Mouse (Mus musculus) Patski (cell line): ENCODE results near the gene Gnat2. TPM values are rescaled to one million over a fixed set of nuclear protein-coding genes. Genes with fewer than 3 reads are reported as not detected.

ENCODE experiments used
- ATAC-seq: fragments of 100-300 bp; one replicate; pipeline ENCODE4 v1.8.0; 2021
- CTCF ChIA-PET: fragments of 350-600 bp; sonication (Branson Sonifier 250); formaldehyde crosslinking; loops from one replicate; lab custom pipeline; 2022; ENCODE audit warnings: inconsistent platforms; lab: Charles Lee
- POLR2A ChIA-PET: fragments of 350-600 bp; sonication (Branson Sonifier 250); formaldehyde crosslinking; loops from one replicate; lab custom pipeline; 2022; ENCODE audit warnings: antibody characterized with exemption, inconsistent platforms; lab: Charles Lee
- DNase-seq: peaks from one replicate; pipeline ENCODE4 v3.0.0-alpha.2; 2011; ENCODE audit warnings: low read depth, low spot score
- H3K27me3 ChIP-seq: fragments of 371-371 bp; one replicate; pipeline ENCODE4 v1.5.1; 2021
- CTCF ChIP-seq: fragments of 100-300 bp; IDR thresholded peaks from one replicate; pipeline ENCODE4 v1.5.1; 2021
- in situ Hi-C: fragments of 300-500 bp; cut with MboI; formaldehyde crosslinking; loops from 3 replicates; pipeline ENCODE4 v1.11.1; 2018; ENCODE audit warnings: low pct_unique_long_range_greater_than_20kb, mixed read lengths
- polyA plus RNA-seq: library from polyadenylated mRNA; unstranded; gene quantifications from one replicate; pipeline ENCODE4 v1.2.3, GENCODE M21; 2021

Gnat2 gene
- polyA plus RNA-seq, 1 experiment from 2014 or later, result 2.7 TPM

DNA sequence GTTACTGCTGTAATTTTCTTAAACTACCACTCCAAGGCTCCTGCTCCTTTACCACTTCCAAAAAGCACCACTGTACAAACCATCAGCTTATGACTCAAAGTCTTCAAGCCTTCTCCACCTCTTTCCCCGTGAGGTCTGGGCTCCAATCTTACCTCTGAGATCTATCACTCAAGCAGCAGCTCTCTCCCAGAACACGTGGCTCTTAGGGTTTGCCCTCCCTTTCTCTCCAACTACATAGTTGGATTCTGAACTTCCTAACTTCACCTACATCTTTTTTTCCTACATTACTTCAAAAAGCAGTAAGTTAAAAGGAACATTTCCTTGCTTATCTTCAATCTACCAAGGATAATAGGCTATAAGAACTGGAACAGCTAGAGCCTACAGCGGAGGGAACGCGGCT is 35.9 kb downstream of the Gnat2 start:
- ATAC-seq (no peak), DNase-seq (no peak)
- POLR2A ChIA-PET, result interaction anchor here (0.8 kb wide), 1 partner anchor 15 kb away, joined by 3 read pairs; no protein-coding TSS in a partner anchor
- in situ Hi-C loops, result no loop called here
- TF ChIP-seq CTCF, result no peak
- no peaks in the 10 kb centered on the region for H3K27me3 ChIP-seq
- CTCF ChIA-PET, result interaction anchor here (0.9 to 2.0 kb wide), 3 partner anchors 10 to 18 kb away, joined by 3 to 5 read pairs (median 4); no protein-coding TSS in a partner anchor

GRCm38 (mm10) chr3:108129367-108129766 is 36.8 kb downstream of the Gnat2 start:
- POLR2A ChIA-PET, result interaction anchor here (1.7 kb wide), 1 partner anchor 16 kb away, joined by 8 read pairs; the partner anchor contains the start of gene Gnai3
- in situ Hi-C loops, result no loop called here
- DNase-seq (no peak), ATAC-seq (no peak)
- H3K27me3 ChIP-seq, result no peaks in the 10 kb centered on the region
- CTCF ChIA-PET, result interaction anchor here (1.0 to 2.0 kb wide), 6 partner anchors 10 to 33 kb away, joined by 3 to 6 read pairs (median 4); no protein-coding TSS in a partner anchor
- TF ChIP-seq CTCF, result no peak

DNA sequence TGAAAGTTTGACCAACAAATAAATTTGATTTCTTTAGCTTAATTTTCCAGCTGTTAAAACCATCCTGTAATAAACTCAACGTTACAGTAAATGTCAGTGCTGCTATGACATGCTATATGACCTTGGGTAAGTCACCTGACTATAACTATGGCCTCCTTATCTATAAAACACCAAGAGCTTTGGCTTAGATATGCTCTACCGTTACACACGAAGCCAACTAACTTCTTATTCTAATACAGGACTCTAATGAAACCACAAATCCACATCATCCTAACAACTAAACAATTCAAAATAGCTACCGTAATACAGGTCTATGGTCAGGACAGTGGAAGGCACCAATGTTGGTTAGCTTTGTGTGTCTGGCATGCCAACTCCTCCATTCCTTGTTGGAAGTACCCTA is 37.2 kb downstream of the Gnat2 start:
- no peak for TF ChIP-seq CTCF
- DNase-seq (no peak), ATAC-seq (no peak)
- H3K27me3 ChIP-seq, result no peaks in the 10 kb centered on the region
- ChIA-PET POLR2A (interaction anchor here (0.9 to 1.7 kb wide), 2 partner anchors 16 to 57 kb away, joined by 4 to 8 read pairs; partner anchors contain the start of gene Gnai3), CTCF (interaction anchor here (1.0 to 2.0 kb wide), 6 partner anchors 13 to 34 kb away, joined by 3 to 6 read pairs (median 4); no protein-coding TSS in a partner anchor)
- in situ Hi-C loops, result no loop called here

GRCm38 (mm10) chr3:108131216-108131615 is 38.6 kb downstream of the Gnat2 start:
- CTCF ChIA-PET, result interaction anchor here (0.7 to 1.7 kb wide), 7 partner anchors 9 to 38 kb away, joined by 3 to 5 read pairs (median 4); partner anchors contain the start of gene Gnat2
- DNase-seq (no peak), ATAC-seq (peak; percentile 20)
- POLR2A ChIA-PET, result interaction anchor here (0.7 to 2.2 kb wide), 2 partner anchors 14 to 38 kb away, joined by 4 to 6 read pairs; partner anchors contain the start of gene Gnai3
- no peaks in the 10 kb centered on the region for H3K27me3 ChIP-seq
- in situ Hi-C loops, result no loop called here
- TF ChIP-seq CTCF, result no peak

GRCm38 (mm10) chr3:108131821-108132220 is 39.2 kb downstream of the Gnat2 start:
- ATAC-seq (no peak), DNase-seq (no peak)
- no peak for TF ChIP-seq CTCF
- in situ Hi-C loops, result no loop called here
- ChIA-PET POLR2A (interaction anchor here (0.8 to 2.2 kb wide), 2 partner anchors 13 to 30 kb away, joined by 3 to 6 read pairs; partner anchors contain the start of gene Gnai3), CTCF (interaction anchor here (0.7 to 1.7 kb wide), 8 partner anchors 9 to 39 kb away, joined by 3 to 5 read pairs (median 4); partner anchors contain the start of gene Gnat2)
- no peaks in the 10 kb centered on the region for H3K27me3 ChIP-seq

DNA sequence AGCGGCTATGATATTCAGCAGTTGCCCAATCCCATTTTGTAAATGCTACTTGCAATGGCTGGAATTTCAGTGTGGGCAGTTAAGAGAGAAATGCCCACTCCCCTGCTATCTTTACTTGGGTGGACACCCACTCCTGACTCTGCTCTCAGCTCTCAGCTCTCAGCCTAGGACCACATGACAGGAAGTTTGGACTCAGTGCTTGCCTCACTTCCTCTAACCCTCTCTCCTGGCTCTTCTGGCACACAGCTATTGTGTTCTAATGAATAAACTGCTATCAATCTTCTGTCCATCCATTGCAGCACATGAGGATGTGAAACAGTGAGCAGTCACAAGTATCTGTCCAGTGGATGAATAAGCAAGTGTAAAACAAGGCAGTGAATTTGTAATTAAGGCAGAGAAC is 39.9 kb downstream of the Gnat2 start:
- DNase-seq (no peak), ATAC-seq (no peak)
- in situ Hi-C loops, result no loop called here
- POLR2A ChIA-PET, result interaction anchor here (0.8 to 2.2 kb wide), 2 partner anchors 13 to 31 kb away, joined by 3 to 6 read pairs; partner anchors contain the start of gene Gnai3
- H3K27me3 ChIP-seq, result no peaks in the 10 kb centered on the region
- no peak for TF ChIP-seq CTCF
- CTCF ChIA-PET, result interaction anchor here (0.9 to 1.7 kb wide), 6 partner anchors 10 to 32 kb away, joined by 3 to 5 read pairs (median 3); no protein-coding TSS in a partner anchor

- in situ Hi-C loops, result no loop called here
- no peak for TF ChIP-seq CTCF
- ATAC-seq (peak; percentile 57), DNase-seq (no peak)
- ChIA-PET POLR2A (interaction anchor here (1.4 to 2.6 kb wide), 2 partner anchors 8 to 11 kb away, joined by 5 to 11 read pairs; partner anchors contain the start of gene Gnai3), CTCF (interaction anchor here (0.8 to 2.2 kb wide), 7 partner anchors 11 to 195 kb away, joined by 3 to 5 read pairs (median 4); partner anchors contain the start of gene Gnai3)
- H3K27me3 ChIP-seq, result no peaks in the 10 kb centered on the region
These were observed 42.1 kb downstream of the Gnat2 start for GRCm38 (mm10) chr3:108134701-108135100.

- ChIA-PET POLR2A (no interaction called here), CTCF (interaction anchor here (1.3 to 1.4 kb wide), 4 partner anchors 11 to 579 kb away, joined by 3 to 4 read pairs (median 4); no protein-coding TSS in a partner anchor)
- DNase-seq (no peak), ATAC-seq (no peak)
- no peak for TF ChIP-seq CTCF
- in situ Hi-C loops, result no loop called here
- H3K27me3 ChIP-seq, result no peaks in the 10 kb centered on the region
These were observed 46.5 kb downstream of the Gnat2 start for GRCm38 (mm10) chr3:108139113-108139512.

DNA sequence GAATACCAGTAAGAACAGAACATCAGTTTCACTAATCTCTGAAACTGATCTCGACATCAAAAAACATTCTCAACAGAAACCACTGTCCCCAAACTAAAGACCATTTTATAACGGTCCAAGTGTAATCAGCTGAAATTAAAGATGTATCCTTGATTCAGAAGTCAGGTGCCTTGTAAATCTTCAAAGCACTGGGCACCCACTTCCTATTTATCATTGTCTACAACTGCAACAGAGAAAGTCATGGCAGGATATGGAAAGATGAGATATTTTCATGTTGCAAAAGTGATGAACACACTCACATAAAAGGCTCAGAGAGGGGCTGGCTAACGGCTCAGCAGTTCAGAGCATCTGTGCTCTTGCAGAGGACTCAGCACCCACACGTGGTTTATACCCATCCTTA is 48.2 kb downstream of the Gnat2 start:
- DNase-seq (no peak), ATAC-seq (no peak)
- ChIA-PET CTCF (no interaction called here), POLR2A (no interaction called here)
- H3K27me3 ChIP-seq, result no peaks in the 10 kb centered on the region
- in situ Hi-C loops, result loop anchor here (10.0 kb wide), 1 partner anchor 436 kb away; no protein-coding TSS in a partner anchor
- TF ChIP-seq CTCF, result no peak
